Mouse (Mus musculus): Measurements from ENCODE around the gene Gsdma2. TPM values are rescaled to one million over a fixed set of nuclear protein-coding genes. Genes with fewer than 3 reads are reported as not detected.
"Not testable (repeated sequence)": the region's sequence is repeated elsewhere in the genome, so short reads cannot be mapped to it uniquely, and the experiment has no call there.

The Gsdma2 gene
- total RNA-seq, 2 experiments from 2014 or later, result 1.7 TPM; not detected in 1

DNA sequence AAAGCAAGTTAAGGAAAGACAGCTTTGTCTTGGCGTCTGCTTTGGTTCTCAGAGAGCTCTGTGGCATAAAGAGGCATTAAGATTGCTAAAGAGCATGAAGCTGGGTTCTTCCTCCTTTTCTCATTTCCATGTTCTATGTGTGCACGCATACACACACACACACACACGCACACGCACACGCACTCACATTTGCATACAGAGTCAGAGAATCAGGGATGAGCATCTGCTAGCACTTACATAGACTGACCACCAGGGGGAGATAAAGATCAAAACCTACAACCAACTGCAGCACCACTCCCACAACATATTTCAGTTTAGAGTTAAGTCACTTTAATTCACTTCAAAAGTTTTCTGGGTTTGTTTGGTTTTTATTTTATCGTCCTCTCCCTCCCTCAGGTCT is 14.0 kb downstream of the Gsdma2 start:
- DNase-seq, result no peak
- intact Hi-C loops (cut with DNase I), result loop anchor here (10.0 kb wide), 1 partner anchor 464 kb away; no protein-coding TSS in a partner anchor

GRCm38 (mm10) chr11:98664091-98664490 is 17.5 kb downstream of the Gsdma2 start, which contains the start of gene Gsdma:
Gene Gsdma (plus strand): TSS chr11:98664351.
- intact Hi-C loops (cut with DNase I), result loop anchor here (10.0 kb wide), 1 partner anchor 461 kb away; no protein-coding TSS in a partner anchor
- DNase-seq, result no peak

GRCm38 (mm10) chr11:98668984-98669383 is 22.4 kb downstream of the Gsdma2 start:
- intact Hi-C loops (cut with DNase I), result loop anchor here (10.0 kb wide), 1 partner anchor 456 kb away; no protein-coding TSS in a partner anchor

GRCm38 (mm10) chr11:98671284-98671815 is 24.8 kb downstream of the Gsdma2 start:
- intact Hi-C loops (cut with DNase I), result no loop called here
- DNase-seq, result no peak

More at GRCm38 (mm10) chr11:98668984-98669383, 22.4 kb downstream of the Gsdma2 start:
- DNase-seq, result no peak

GRCm38 (mm10) chr11:98671857-98672256 is 25.3 kb downstream of the Gsdma2 start:
- intact Hi-C loops (cut with DNase I), result no loop called here
- no peak for DNase-seq

GRCm38 (mm10) chr11:98672482-98672881 is 25.9 kb downstream of the Gsdma2 start:
- no peak for DNase-seq
- intact Hi-C loops (cut with DNase I), result no loop called here

- intact Hi-C loops (cut with DNase I); DNase-seq: not testable (repeated sequence)
These were observed 26.6 kb downstream of the Gsdma2 start for GRCm38 (mm10) chr11:98673136-98673535.

- no peak for DNase-seq
- intact Hi-C loops (cut with DNase I), result no loop called here
These were observed 29.3 kb downstream of the Gsdma2 start for GRCm38 (mm10) chr11:98675829-98676363.

- DNase-seq, result no peak
- intact Hi-C loops (cut with DNase I), result no loop called here
These were observed 33.5 kb downstream of the Gsdma2 start for GRCm38 (mm10) chr11:98680023-98680422.

GRCm38 (mm10) chr11:98680595-98680994 is 34.0 kb downstream of the Gsdma2 start:
- DNase-seq; intact Hi-C loops (cut with DNase I): not testable (repeated sequence)

- intact Hi-C loops (cut with DNase I), result no loop called here
- no peak for DNase-seq
These were observed 34.6 kb downstream of the Gsdma2 start for GRCm38 (mm10) chr11:98681186-98681585.

DNA sequence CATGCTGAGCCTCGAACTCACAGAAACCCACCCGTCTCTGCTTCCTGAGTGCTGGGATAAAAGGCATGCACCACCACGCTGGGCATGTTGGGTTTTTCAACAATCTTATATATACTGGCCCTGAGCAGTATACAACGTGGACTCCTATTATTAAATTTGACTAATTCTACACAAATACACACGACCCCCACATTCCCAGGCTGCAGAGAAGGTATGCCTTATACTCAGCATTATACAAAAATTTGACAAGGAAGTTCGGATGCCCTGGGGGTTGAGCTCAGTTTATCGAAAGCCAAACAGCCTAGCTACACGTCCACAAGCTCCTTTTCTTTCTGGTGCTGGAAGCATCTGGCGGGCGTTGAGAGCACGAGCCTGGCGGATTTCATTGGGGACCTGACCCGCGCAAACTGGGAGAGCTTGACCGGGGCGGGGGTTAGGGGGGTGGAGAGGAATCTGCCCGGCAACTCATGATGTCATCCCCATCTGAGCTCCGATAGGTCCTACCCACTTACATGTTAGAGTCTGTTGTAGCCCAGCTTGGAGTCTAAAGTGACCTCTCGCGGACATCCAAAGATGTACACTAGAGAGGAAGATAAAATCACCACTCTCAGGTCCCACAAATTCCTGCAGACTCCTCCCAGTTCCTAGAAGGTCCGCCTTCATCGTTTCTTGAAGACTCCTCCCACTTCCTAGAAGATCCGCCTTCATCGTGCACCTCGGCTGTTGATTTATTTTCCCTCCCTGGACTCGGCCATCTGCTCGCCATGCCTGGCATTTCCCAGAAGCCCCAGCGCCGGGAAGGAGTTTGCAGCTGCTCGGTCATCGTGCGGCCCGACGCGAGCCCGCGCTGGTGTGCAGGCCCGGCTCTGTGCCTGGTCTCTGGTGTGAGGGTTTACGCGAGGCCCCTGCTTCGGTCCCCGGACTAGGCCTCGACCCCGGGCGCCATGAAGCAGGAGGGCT is 35.5 kb downstream of the Gsdma2 start, which contains the start of gene Psmd3:
TSS of gene Psmd3 (plus strand) at position 769 of the 960 bp plus-strand sequence.
- peak; percentile 93 to 98 for DNase-seq
- intact Hi-C loops (cut with DNase I), result no loop called here

- intact Hi-C loops (cut with DNase I), result no loop called here
- DNase-seq, result no peak
These were observed 36.3 kb downstream of the Gsdma2 start for GRCm38 (mm10) chr11:98682811-98683210.

GRCm38 (mm10) chr11:98685642-98686041 is 39.1 kb downstream of the Gsdma2 start:
- no peak for DNase-seq
- intact Hi-C loops (cut with DNase I), result no loop called here

GRCm38 (mm10) chr11:98686976-98687375 is 40.4 kb downstream of the Gsdma2 start:
- no peak for DNase-seq
- intact Hi-C loops (cut with DNase I), result no loop called here

GRCm38 (mm10) chr11:98688009-98688408 is 41.5 kb downstream of the Gsdma2 start:
- no peak for DNase-seq
- intact Hi-C loops (cut with DNase I), result no loop called here

DNA sequence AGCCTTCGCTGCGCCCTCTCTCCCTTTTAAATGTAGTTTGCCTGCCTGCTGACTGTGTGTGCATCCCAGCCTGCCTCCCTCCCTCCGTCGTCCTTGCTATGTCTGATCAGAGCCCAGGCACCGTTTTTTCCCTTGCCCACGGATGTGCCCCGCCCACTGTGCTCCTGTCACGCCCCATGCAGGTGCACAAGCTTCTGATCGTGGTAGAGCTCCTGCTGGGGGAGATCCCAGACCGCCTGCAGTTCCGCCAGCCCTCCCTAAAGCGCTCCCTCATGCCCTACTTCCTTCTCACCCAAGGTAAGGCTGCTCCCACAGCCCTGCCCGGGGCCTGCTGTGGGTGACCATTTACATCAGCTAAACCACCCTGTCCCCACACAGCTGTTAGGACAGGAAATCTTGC is 46.6 kb downstream of the Gsdma2 start:
- intact Hi-C loops (cut with DNase I), result no loop called here
- no peak for DNase-seq

DNA sequence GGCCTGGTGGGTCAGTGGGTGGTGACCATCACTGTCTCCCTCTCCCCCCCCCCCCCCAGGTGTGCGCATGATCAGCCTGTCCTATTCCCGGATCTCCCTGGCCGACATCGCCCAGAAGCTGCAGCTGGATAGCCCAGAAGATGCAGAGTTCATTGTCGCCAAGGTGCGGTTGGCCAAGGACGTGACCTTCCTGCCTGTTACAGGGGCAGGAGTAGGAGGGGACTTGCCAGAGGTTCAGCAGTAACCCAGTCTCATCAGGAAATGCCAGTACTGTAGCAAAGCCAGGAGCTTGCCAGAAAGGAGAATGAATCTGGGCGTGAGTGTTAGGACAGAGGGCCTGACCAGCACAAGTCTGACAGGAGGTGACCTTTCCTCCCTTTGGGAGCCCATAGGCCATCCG is 47.2 kb downstream of the Gsdma2 start:
- intact Hi-C loops (cut with DNase I), result no loop called here
- DNase-seq, result no peak

- intact Hi-C loops (cut with DNase I), result no loop called here
- no peak for DNase-seq
These were observed 47.7 kb downstream of the Gsdma2 start for GRCm38 (mm10) chr11:98694301-98694700.

GRCm38 (mm10) chr11:98695408-98695807 is 48.8 kb downstream of the Gsdma2 start:
- intact Hi-C loops (cut with DNase I), result no loop called here
- no peak for DNase-seq
